Mouse (Mus musculus): ENCODE results near the gene Dus1l. TPM values are rescaled to one million over a fixed set of nuclear protein-coding genes. Genes with fewer than 3 reads are reported as not detected.

The Dus1l gene
- 4.3 TPM for polyA plus RNA-seq (2014; fragmentation: Illumina TruSeq; extraction: RNeasy Lipid Tissue Mini Kit (QIAGEN cat#74804); ENCODE audit: low read depth, low replicate concordance)

DNA sequence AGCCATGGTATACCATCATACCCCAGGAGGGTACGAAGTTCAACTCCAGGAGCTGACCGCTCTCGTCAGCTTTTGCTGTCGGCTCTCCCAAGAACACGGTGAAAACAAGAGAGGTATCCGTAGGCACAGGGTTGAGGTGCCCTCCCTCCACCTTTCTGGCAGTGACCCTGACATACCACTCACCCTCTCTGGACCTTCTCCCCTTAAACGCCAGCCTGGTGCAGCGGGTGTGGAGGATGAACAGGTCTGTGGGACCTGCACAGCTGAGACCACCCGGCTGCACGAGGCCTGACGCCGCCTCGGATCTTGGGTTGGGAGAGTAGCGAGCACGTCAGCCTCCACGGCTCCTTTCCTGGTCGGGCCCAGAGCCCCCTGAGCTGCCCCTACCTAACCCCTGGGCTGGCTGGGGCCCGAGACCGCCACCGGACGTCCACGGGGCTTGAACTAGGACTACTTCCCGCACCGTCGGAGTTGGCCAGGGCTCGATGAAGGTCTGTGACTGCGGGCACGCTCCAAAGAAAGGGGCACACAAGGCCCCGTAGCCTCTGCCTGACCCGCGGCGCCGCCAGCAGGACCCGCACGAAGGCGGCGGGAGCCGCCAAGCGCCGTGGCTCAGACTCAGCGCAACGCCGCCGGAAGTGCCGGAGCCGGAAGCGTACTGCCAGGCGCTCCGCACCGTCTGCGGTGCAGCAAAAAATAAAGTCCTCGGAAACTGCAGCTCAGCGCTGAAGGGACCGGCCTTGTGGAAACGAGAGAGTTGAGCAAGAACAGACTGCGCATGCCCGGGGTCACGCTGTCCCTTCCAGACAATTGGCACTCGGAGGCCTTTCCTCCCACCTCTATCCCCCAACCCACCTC lies at the start of gene Dus1l:
Dus1l (minus strand) TSS at position 648 of the 858 bp plus-strand sequence.

DNA sequence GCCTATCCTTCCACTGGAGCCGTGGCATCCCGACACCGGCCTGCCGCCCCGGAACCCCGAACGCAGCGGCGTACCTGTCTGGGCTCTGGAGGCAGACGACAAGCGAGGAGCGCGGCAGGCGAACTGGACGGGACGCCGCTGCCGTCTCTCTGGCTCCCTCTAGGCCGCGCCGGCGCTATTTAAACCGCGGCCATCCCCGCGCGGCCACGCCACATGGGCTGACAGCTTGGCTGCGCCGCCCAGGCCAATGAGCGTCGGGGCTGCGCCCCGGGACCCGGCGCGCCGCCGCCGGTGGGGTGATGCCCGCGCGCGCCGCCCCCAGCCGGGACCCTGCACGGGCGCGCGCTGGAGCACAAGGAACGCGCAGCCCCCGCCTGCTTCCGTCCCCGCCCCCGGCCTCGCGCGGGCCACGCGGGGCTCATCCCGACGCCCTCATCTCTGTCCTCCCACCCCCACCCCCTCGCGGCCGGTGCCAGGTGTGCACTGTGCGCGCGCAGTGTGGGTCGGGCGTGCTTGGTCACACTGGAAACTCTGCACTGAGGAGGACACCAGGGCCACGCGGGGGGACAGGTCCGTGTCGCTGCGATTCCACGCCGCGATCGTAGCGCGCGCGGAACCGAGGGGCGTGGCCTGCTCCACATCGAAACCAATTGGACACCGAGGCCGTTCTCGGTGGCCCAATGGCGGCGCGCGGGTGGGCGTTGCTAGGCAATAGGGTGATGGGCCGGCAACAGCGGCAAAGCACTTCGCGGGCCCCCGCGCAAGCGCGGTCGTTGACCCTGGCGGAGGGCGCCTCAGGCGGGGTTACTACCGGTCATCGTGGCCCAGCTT lies 28.0 kb upstream of the Dus1l start, which contains the start of gene Fasn:
Fasn (minus strand) TSS at position 592 of the 831 bp plus-strand sequence.

DNA sequence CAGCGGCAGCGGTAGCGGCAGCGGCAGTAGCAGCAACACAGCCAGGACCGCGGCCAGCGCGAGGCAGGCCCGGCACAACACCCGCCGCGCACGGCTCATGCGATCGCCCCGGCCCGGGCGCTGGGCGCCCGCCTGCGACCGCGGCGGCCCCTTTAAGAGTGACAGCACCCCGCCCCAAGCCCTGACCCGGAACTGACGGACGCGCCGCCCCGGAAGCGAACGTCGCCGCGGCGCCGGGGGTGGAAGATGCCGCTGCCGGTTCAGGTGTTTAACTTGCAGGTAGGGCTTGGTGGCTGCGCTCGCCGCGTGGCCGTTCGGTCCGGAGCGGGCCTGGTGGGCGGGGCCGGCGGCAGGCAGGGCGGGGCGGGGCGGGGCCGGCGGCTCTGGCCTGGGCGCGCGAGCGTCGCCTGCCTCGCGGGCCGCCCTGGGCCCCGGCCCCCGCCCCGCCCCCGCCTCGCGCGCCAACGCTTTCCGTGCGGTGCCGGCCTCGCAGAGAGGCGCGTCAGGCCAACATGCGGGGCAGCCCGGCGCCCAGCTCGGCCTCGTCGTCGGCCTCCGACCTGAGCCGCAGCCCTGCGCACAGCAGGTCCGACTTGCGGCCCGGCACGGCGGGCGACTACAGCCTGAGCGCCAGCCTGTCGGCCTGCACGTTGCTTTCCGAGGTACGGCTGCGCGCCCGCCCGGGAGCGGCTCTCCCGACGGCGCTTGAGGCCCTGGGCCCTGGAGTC lies 12.0 kb downstream of the Dus1l start, which contains the start of the genes Rfng and Gps1:
Rfng (minus strand) TSS at position 144 of the 728 bp plus-strand sequence.
Gps1 (plus strand) TSS at position 209 of the 728 bp plus-strand sequence.

DNA sequence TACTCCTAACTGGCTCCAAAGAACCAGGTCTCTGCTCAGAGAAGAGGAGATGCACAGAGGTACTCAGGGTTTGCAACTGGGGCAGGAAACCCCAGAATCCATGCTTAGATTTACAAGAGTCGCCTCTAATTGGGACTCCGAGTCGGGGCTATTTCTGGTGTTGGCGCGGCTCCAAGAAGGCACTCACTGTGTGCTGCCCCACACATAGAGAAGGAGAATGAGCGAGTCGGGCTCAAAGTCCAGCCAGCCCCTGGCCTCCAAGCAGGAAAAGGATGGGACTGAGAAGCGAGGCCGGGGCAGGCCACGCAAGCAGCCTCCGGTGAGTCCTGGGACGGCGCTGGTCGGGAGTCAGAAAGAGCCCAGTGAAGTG lies 33.5 kb downstream of the Dus1l start, which contains the start of gene Hmga1b:
Hmga1b (plus strand) TSS at position 123 of the 370 bp plus-strand sequence.

Other genes with a start within 250 kb of the Dus1l start
- gene Mcrip1, start 246.7 kb downstream of the Dus1l start, polyA plus RNA-seq (2014; fragmentation: Illumina TruSeq; extraction: RNeasy Lipid Tissue Mini Kit (QIAGEN cat#74804); ENCODE audit: low read depth, low replicate concordance), result not detected
- not detected for gene Ppp1r27, start 245.3 kb downstream of the Dus1l start, polyA plus RNA-seq (2014; fragmentation: Illumina TruSeq; extraction: RNeasy Lipid Tissue Mini Kit (QIAGEN cat#74804); ENCODE audit: low read depth, low replicate concordance)
- 172 TPM for gene P4hb, start 223.2 kb downstream of the Dus1l start, polyA plus RNA-seq (2014; fragmentation: Illumina TruSeq; extraction: RNeasy Lipid Tissue Mini Kit (QIAGEN cat#74804); ENCODE audit: low read depth, low replicate concordance)
- gene Arhgdia, start 214.8 kb downstream of the Dus1l start, polyA plus RNA-seq (2014; fragmentation: Illumina TruSeq; extraction: RNeasy Lipid Tissue Mini Kit (QIAGEN cat#74804); ENCODE audit: low read depth, low replicate concordance), result 30.1 TPM
- 24.4 TPM for gene Alyref, start 198.0 kb downstream of the Dus1l start, polyA plus RNA-seq (2014; fragmentation: Illumina TruSeq; extraction: RNeasy Lipid Tissue Mini Kit (QIAGEN cat#74804); ENCODE audit: low read depth, low replicate concordance)
- 13.5 TPM for gene Anapc11, start 198.0 kb downstream of the Dus1l start, polyA plus RNA-seq (2014; fragmentation: Illumina TruSeq; extraction: RNeasy Lipid Tissue Mini Kit (QIAGEN cat#74804); ENCODE audit: low read depth, low replicate concordance)
- not detected for gene Npb, start 187.9 kb downstream of the Dus1l start, polyA plus RNA-seq (2014; fragmentation: Illumina TruSeq; extraction: RNeasy Lipid Tissue Mini Kit (QIAGEN cat#74804); ENCODE audit: low read depth, low replicate concordance)
- gene Pcyt2, start 178.5 kb downstream of the Dus1l start, polyA plus RNA-seq (2014; fragmentation: Illumina TruSeq; extraction: RNeasy Lipid Tissue Mini Kit (QIAGEN cat#74804); ENCODE audit: low read depth, low replicate concordance), result 14.6 TPM
- 13.4 TPM for gene Sirt7, start 171.2 kb downstream of the Dus1l start, polyA plus RNA-seq (2014; fragmentation: Illumina TruSeq; extraction: RNeasy Lipid Tissue Mini Kit (QIAGEN cat#74804); ENCODE audit: low read depth, low replicate concordance)
- 13.6 TPM for gene Mafg, start 162.8 kb downstream of the Dus1l start, polyA plus RNA-seq (2014; fragmentation: Illumina TruSeq; extraction: RNeasy Lipid Tissue Mini Kit (QIAGEN cat#74804); ENCODE audit: low read depth, low replicate concordance)
- 5.8 TPM for gene Pycr1, start 152.6 kb downstream of the Dus1l start, polyA plus RNA-seq (2014; fragmentation: Illumina TruSeq; extraction: RNeasy Lipid Tissue Mini Kit (QIAGEN cat#74804); ENCODE audit: low read depth, low replicate concordance)
- not detected for gene Myadml2, start 148.2 kb downstream of the Dus1l start, polyA plus RNA-seq (2014; fragmentation: Illumina TruSeq; extraction: RNeasy Lipid Tissue Mini Kit (QIAGEN cat#74804); ENCODE audit: low read depth, low replicate concordance)
- gene Notum, start 135.2 kb downstream of the Dus1l start, polyA plus RNA-seq (2014; fragmentation: Illumina TruSeq; extraction: RNeasy Lipid Tissue Mini Kit (QIAGEN cat#74804); ENCODE audit: low read depth, low replicate concordance), result not detected
- 2.6 TPM for gene Aspscr1, start 123.4 kb downstream of the Dus1l start, polyA plus RNA-seq (2014; fragmentation: Illumina TruSeq; extraction: RNeasy Lipid Tissue Mini Kit (QIAGEN cat#74804); ENCODE audit: low read depth, low replicate concordance)
- gene Cenpx, start 82.7 kb downstream of the Dus1l start, polyA plus RNA-seq (2014; fragmentation: Illumina TruSeq; extraction: RNeasy Lipid Tissue Mini Kit (QIAGEN cat#74804); ENCODE audit: low read depth, low replicate concordance), result 1.8 TPM
- 0.66 TPM for gene Lrrc45, start 82.5 kb downstream of the Dus1l start, polyA plus RNA-seq (2014; fragmentation: Illumina TruSeq; extraction: RNeasy Lipid Tissue Mini Kit (QIAGEN cat#74804); ENCODE audit: low read depth, low replicate concordance)
- gene Rac3, start 74.9 kb downstream of the Dus1l start, polyA plus RNA-seq (2014; fragmentation: Illumina TruSeq; extraction: RNeasy Lipid Tissue Mini Kit (QIAGEN cat#74804); ENCODE audit: low read depth, low replicate concordance), result not detected
- gene Dcxr, start 69.1 kb downstream of the Dus1l start, polyA plus RNA-seq (2014; fragmentation: Illumina TruSeq; extraction: RNeasy Lipid Tissue Mini Kit (QIAGEN cat#74804); ENCODE audit: low read depth, low replicate concordance), result 0.76 TPM
- 1.1 TPM for gene Cbr2, start 64.3 kb downstream of the Dus1l start, polyA plus RNA-seq (2014; fragmentation: Illumina TruSeq; extraction: RNeasy Lipid Tissue Mini Kit (QIAGEN cat#74804); ENCODE audit: low read depth, low replicate concordance)
- gene Hmga1b, start 33.6 kb downstream of the Dus1l start, polyA plus RNA-seq (2014; fragmentation: Illumina TruSeq; extraction: RNeasy Lipid Tissue Mini Kit (QIAGEN cat#74804); ENCODE audit: low read depth, low replicate concordance), result not detected
- gene Rfng, start 12.2 kb downstream of the Dus1l start, polyA plus RNA-seq (2014; fragmentation: Illumina TruSeq; extraction: RNeasy Lipid Tissue Mini Kit (QIAGEN cat#74804); ENCODE audit: low read depth, low replicate concordance), result 0.54 TPM
- 5.2 TPM for gene Gps1, start 12.1 kb downstream of the Dus1l start, polyA plus RNA-seq (2014; fragmentation: Illumina TruSeq; extraction: RNeasy Lipid Tissue Mini Kit (QIAGEN cat#74804); ENCODE audit: low read depth, low replicate concordance)
- gene Fasn, start 28.1 kb upstream of the Dus1l start, polyA plus RNA-seq (2014; fragmentation: Illumina TruSeq; extraction: RNeasy Lipid Tissue Mini Kit (QIAGEN cat#74804); ENCODE audit: low read depth, low replicate concordance), result 2.1 TPM
- gene Ccdc57, start 136.5 kb upstream of the Dus1l start, polyA plus RNA-seq (2014; fragmentation: Illumina TruSeq; extraction: RNeasy Lipid Tissue Mini Kit (QIAGEN cat#74804); ENCODE audit: low read depth, low replicate concordance), result 0.82 TPM
- gene Slc16a3, start 152.1 kb upstream of the Dus1l start, polyA plus RNA-seq (2014; fragmentation: Illumina TruSeq; extraction: RNeasy Lipid Tissue Mini Kit (QIAGEN cat#74804); ENCODE audit: low read depth, low replicate concordance), result not detected
- 69.7 TPM for gene Csnk1d, start 194.9 kb upstream of the Dus1l start, polyA plus RNA-seq (2014; fragmentation: Illumina TruSeq; extraction: RNeasy Lipid Tissue Mini Kit (QIAGEN cat#74804); ENCODE audit: low read depth, low replicate concordance)
- not detected for gene Cd7, start 243.0 kb upstream of the Dus1l start, polyA plus RNA-seq (2014; fragmentation: Illumina TruSeq; extraction: RNeasy Lipid Tissue Mini Kit (QIAGEN cat#74804); ENCODE audit: low read depth, low replicate concordance)